Mouse (Mus musculus) bone marrow macrophage, adult 2 months (primary cell): ENCODE data around the gene Sh2d7.

Experiments used
- CTCF ChIP-seq: IDR thresholded peaks from 2 replicates; pipeline ENCODE4 v1.5.1; 2012; ENCODE audit warnings: low read depth, mild to moderate bottlenecking, low read length, moderate library complexity
- POLR2A ChIP-seq: IDR thresholded peaks from 2 replicates; pipeline ENCODE4 v1.6.1; 2012; ENCODE audit warnings: mild to moderate bottlenecking, low read depth, low read length, borderline replicate concordance

DNA sequence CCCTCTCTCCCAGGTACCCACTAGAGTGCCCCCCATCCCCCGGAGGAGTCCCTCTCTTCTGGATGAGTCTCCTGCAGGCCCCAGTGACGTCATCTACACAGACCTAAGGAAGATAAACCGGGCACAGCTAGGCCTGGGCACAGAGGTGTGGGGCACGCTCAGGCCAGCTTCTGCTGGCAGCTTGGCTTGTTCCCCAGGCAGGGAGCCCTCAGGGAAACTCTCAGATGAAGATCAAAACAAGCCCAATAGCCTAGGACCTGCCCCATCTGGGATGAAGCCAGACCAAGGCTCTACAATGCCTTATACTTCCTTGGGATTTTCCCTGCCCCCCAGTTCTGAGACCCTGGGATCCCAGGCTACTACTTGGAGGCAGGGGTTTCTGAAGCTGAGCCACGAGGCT is 2.0 kb downstream of the Sh2d7 start:
- no peak for TF ChIP-seq CTCF
- TF ChIP-seq POLR2A: no peak
